Mouse (Mus musculus) lung, adult 2 months (tissue): ENCODE data around the gene Dhh.

Source experiments
- CTCF ChIP-seq: fragments of 200-500 bp; IDR thresholded peaks from 2 replicates; pipeline ENCODE4 v1.5.1; 2011; ENCODE audit warnings: mild to moderate bottlenecking, low read length, control low read depth; ENCODE audit not compliant: insufficient read depth
- POLR2A ChIP-seq: fragments of 200-500 bp; IDR thresholded peaks from 2 replicates; pipeline ENCODE4 v1.6.1; 2011; ENCODE audit warnings: low read depth, mild to moderate bottlenecking, control low read depth, low read length, borderline replicate concordance; ENCODE audit errors: extremely low read depth

DNA sequence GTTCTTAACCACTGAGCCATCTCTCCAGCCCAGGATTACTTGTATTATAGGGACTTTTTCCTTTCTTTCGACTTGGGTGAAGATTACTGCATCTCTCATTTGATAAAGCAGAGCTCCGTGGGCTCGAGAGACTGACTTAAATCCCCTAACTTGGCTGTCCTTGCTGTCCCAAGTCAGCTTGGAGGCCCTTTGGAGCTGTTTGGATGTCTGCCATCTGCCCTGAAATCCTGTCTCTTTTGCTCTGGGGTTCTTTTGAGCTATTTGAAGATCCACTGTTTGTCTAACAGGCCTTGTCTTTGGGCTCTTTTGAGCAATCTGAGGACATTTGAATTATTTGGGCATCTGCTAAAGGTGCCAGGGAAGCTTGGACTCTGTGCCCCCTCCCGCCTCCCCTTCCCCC, 43.7 kb upstream of the Dhh start:
- TF ChIP-seq POLR2A = no peak
- no peak for TF ChIP-seq CTCF
